Mouse (Mus musculus) lung, embryonic 14.5 days (tissue): Measurements from ENCODE around the gene Tnp1. TPM values are rescaled to one million over a fixed set of nuclear protein-coding genes. Genes with fewer than 3 reads are reported as not detected.
A peak's percentile ranks its signal among the peaks of the same experiment; 100 is the strongest.

Experiments
- ATAC-seq: fragments of 200-750 bp; cut with Nextera tagmentation; 2 replicates; pipeline ENCODE4 v1.8.0; 2017; ENCODE audit warnings: mild to moderate bottlenecking, moderate TSS enrichment, moderate library complexity; ENCODE audit not compliant: insufficient read depth
- DNase-seq: peaks from one replicate; pipeline ENCODE4 v3.0.0-alpha.2; 2015
- H3K27ac ChIP-seq: fragments of 300-500 bp; sonication (generic); 2 replicates; pipeline ENCODE4 v1.5.1; 2014; ENCODE audit warnings: low read depth, mild to moderate bottlenecking, moderate library complexity
- H3K27me3 ChIP-seq: fragments of 300-500 bp; sonication (generic); 2 replicates; pipeline ENCODE4 v1.6.1; 2014; ENCODE audit warnings: low read length, control low read depth; ENCODE audit not compliant: insufficient read depth
- H3K36me3 ChIP-seq: fragments of 300-500 bp; sonication (generic); 2 replicates; pipeline ENCODE4 v1.6.1; 2014; ENCODE audit warnings: control low read depth; ENCODE audit not compliant: insufficient read depth
- H3K4me1 ChIP-seq: fragments of 300-500 bp; sonication (generic); 2 replicates; pipeline ENCODE4 v1.6.1; 2014; ENCODE audit warnings: antibody characterized with exemption, control low read depth; ENCODE audit not compliant: insufficient read depth
- H3K4me2 ChIP-seq: fragments of 300-500 bp; sonication (generic); 2 replicates; pipeline ENCODE4 v1.6.1; 2014; ENCODE audit warnings: mild to moderate bottlenecking
- H3K4me3 ChIP-seq: fragments of 300-500 bp; sonication (generic); 2 replicates; pipeline ENCODE4 v1.5.1; 2014; ENCODE audit warnings: low read depth, low read length
- H3K9ac ChIP-seq: fragments of 300-500 bp; sonication (generic); 2 replicates; pipeline ENCODE4 v1.6.1; 2014
- H3K9me3 ChIP-seq: fragments of 300-500 bp; sonication (generic); 2 replicates; pipeline ENCODE4 v1.6.1; 2016; ENCODE audit warnings: low read depth, low read length, control low read depth
- CTCF ChIP-seq: IDR thresholded peaks from 2 replicates; pipeline ENCODE4 v1.5.1; 2016; ENCODE audit warnings: antibody characterized with exemption, low read depth
- WGBS: fragments of 180-500 bp; shearing (Covaris S2); extraction: QIAGEN DNeasy Blood & Tissue Kit; methylation state at CpG from one replicate; pipeline ENCODE4 v1.1.7; 2014; 5-methylcytosine and 5-hydroxymethylcytosine counted together
- polyA plus RNA-seq: library from polyadenylated mRNA; unstranded; fragments of >200 nt; fragmentation: Nextera tagmentation; extraction: Ambion mirVana; gene quantifications from 2 replicates; pipeline ENCODE4 v1.2.1, GENCODE M21; 2014

The Tnp1 gene
- polyA plus RNA-seq, 1 experiment from 2014 or later: not detected

DNA sequence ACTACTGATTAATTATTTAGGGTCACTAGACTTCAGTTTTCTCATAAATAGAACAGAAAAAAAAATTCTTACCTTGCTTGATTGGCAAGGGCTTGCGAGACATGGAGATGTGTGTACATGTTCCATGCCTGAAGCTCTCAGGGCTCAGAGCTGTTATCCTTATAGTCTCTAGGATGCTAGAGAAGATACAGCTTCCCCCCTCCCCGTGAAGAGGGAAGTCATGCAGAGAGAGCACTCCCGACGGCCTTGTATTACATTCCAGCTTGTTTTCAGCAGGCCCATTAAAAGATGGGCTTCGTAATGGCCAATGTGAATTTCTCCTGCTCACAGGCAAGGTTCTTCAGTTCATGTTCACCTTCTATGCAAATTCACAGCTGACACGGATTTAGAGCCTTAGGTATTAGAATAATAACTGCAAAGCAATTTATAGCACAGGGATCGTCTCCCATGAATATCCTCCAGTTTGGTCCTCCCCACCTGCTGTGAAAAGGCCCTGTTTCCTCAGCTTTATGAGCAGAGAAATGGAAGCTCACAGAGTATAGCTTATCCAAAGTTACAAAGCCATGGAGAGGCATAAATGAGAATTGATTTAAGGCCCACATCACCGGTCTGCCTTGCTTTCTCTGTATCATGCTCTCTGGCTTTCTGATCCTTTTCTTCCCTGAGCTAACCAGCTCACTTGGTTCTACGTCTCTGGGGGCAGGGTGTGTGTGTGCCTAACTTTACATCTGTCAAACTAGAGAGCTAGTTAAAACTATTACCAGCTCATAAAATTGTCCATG lies 38.0 kb upstream of the Tnp1 start:
- no peak for TF ChIP-seq CTCF
- H3K9me3 ChIP-seq: no peaks in the 10 kb centered on the region
- H3K27me3 ChIP-seq: no peaks in the 10 kb centered on the region
- H3K9ac ChIP-seq: no peak overlapping the region
- no peak overlapping the region for H3K27ac ChIP-seq
- no peak for DNase-seq
- WGBS: 65% methylated on average over 9 of the region's 9 CpGs
- no peaks in the 10 kb centered on the region for H3K4me1 ChIP-seq
- H3K36me3 ChIP-seq: no peaks in the 10 kb centered on the region
- H3K4me3 ChIP-seq: no peak overlapping the region
- ATAC-seq: no peak
- H3K4me2 ChIP-seq: no peak overlapping the region

GRCm38 (mm10) chr1:73046896-73047672 lies 31.4 kb upstream of the Tnp1 start:
- Histone ChIP-seq H3K9me3 (no peaks in the 10 kb centered on the region), H3K4me3 (no peak overlapping the region), H3K36me3 (no peaks in the 10 kb centered on the region), H3K4me1 (peaks cover 8% of the 10 kb centered on the region; the same call in 1 of the 2 replicates), H3K27me3 (no peaks in the 10 kb centered on the region), H3K27ac (no peak overlapping the region), H3K4me2 (no peak overlapping the region), H3K9ac (no peak overlapping the region)
- WGBS: 83% methylated on average over 5 of the region's 6 CpGs
- no peak for TF ChIP-seq CTCF
- DNase-seq (no peak), ATAC-seq (no peak)

GRCm38 (mm10) chr1:73045948-73046685 lies 30.4 kb upstream of the Tnp1 start:
- Histone ChIP-seq H3K27ac (no peak overlapping the region), H3K36me3 (no peaks in the 10 kb centered on the region), H3K4me2 (no peak overlapping the region), H3K9me3 (no peaks in the 10 kb centered on the region), H3K9ac (no peak overlapping the region), H3K4me3 (no peak overlapping the region), H3K27me3 (no peaks in the 10 kb centered on the region), H3K4me1 (peaks cover 8% of the 10 kb centered on the region; the same call in 1 of the 2 replicates)
- no peak for TF ChIP-seq CTCF
- WGBS: 24% methylated on average over 9 of the region's 9 CpGs
- DNase-seq (no peak), ATAC-seq (no peak)

- Histone ChIP-seq H3K9me3 (no peaks in the 10 kb centered on the region), H3K27ac (no peak overlapping the region), H3K4me3 (no peak overlapping the region), H3K36me3 (no peaks in the 10 kb centered on the region), H3K9ac (no peak overlapping the region), H3K4me1 (peaks cover 8% of the 10 kb centered on the region; the same call in 1 of the 2 replicates), H3K27me3 (no peaks in the 10 kb centered on the region), H3K4me2 (no peak overlapping the region)
- peak; percentile 20 for DNase-seq
- WGBS: 61% methylated on average over 10 of the region's 10 CpGs
- no peak for TF ChIP-seq CTCF
- no peak for ATAC-seq
Measured at GRCm38 (mm10) chr1:73043671-73044070, 28.0 kb upstream of the Tnp1 start.

DNA sequence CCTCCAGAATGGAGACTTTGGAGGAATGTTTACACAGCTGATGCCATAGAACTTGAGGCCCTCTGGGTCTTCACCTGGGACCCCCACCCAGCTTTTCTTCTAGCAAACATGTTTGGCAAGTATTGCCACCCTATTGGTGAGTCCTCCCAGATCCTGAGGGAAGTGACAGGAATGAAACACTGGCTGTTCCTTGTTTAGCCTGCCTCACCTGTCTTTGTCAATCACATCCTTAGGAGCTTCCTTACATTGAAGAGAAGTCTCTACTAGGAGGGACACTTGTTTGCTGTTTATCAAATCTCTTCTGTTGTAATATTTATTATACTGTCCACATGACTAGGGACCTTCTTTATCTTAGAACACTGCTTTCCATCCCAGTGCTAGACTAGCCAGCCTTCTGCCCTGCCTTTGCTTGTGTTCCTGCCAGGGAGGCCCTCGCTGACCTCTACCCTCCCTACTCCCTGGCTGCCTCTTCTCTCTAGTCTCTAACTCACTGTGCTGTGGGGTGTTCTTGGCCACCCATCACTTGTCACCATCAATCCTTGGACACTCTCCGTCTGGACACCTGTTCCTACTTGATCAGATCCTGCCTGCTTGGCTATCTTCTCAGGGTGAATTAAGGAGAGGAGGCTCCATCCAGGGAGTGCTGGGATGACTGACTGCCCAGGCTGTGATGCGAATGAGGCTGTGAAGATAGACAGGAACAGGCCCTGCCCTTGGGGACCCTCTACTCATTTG lies 25.1 kb upstream of the Tnp1 start:
- H3K4me1 ChIP-seq: peaks cover 4% of the 10 kb centered on the region
- TF ChIP-seq CTCF: no peak
- no peak for ATAC-seq
- no peak for DNase-seq
- no peak overlapping the region for H3K27ac ChIP-seq
- no peaks in the 10 kb centered on the region for H3K9me3 ChIP-seq
- H3K4me3 ChIP-seq: no peak overlapping the region
- H3K36me3 ChIP-seq: no peaks in the 10 kb centered on the region
- no peak overlapping the region for H3K9ac ChIP-seq
- 59% methylated on average over 3 of the region's 3 CpGs for WGBS
- H3K4me2 ChIP-seq: no peak overlapping the region
- no peaks in the 10 kb centered on the region for H3K27me3 ChIP-seq

DNA sequence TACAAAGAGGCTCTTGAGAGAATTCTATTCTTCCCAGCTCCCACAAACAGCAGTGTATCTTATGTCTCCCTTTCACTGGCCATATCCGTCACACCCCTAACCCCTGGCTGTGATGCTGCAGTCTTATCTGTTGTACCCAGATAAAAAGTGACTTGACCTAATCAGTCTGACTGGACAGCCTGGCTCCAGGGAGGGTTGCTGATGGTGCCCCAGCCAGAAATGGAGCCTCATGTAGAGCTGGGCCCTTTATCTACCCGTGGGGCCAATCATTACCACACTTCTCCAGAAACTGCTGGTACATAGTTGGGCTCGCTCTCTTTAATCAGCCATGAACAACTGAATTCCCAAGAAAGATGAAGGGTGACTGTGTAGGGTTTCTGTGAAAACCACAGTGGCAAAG lies 22.8 kb upstream of the Tnp1 start:
- Histone ChIP-seq H3K4me3 (no peak overlapping the region), H3K36me3 (no peaks in the 10 kb centered on the region), H3K4me1 (peaks cover 3% of the 10 kb centered on the region; the same call in 1 of the 2 replicates), H3K4me2 (no peak overlapping the region), H3K27me3 (no peaks in the 10 kb centered on the region), H3K9me3 (no peaks in the 10 kb centered on the region), H3K9ac (no peak overlapping the region), H3K27ac (peak overlapping the region; percentile 44; the same call in 1 of the 2 replicates)
- WGBS: 49% methylated on average over 3 of the region's 3 CpGs
- DNase-seq (peak; percentile 23), ATAC-seq (peak; percentile 69)
- no peak for TF ChIP-seq CTCF
